Mouse (Mus musculus): ENCODE data around the gene Aloxe3.

Gene Aloxe3

GRCm38 (mm10) chr11:69180120-69180519, 54.4 kb downstream of the Aloxe3 start:
- DNase-seq (ENCODE audit: low spot score): no peak

- DNase-seq (ENCODE audit: low spot score): no peak
These were observed 59.3 kb downstream of the Aloxe3 start for GRCm38 (mm10) chr11:69185031-69185430.

- no peak for DNase-seq (ENCODE audit: low spot score)
These were observed 60.2 kb downstream of the Aloxe3 start for GRCm38 (mm10) chr11:69185936-69186335.

- DNase-seq (ENCODE audit: low spot score): no peak
These were observed 67.1 kb downstream of the Aloxe3 start for GRCm38 (mm10) chr11:69192840-69193239.

- no peak for DNase-seq (ENCODE audit: low spot score)
These were observed 71.1 kb downstream of the Aloxe3 start for GRCm38 (mm10) chr11:69196766-69197165.

GRCm38 (mm10) chr11:69197194-69197593, 71.5 kb downstream of the Aloxe3 start:
- no peak for DNase-seq (ENCODE audit: low spot score)

- no peak for DNase-seq (ENCODE audit: low spot score)
These were observed 72.0 kb downstream of the Aloxe3 start, which contains the start of gene Alox8 for GRCm38 (mm10) chr11:69197743-69198142. Gene Alox8, minus strand, starts transcription at chr11:69197843.
